Mouse (Mus musculus) liver, embryonic 11.5 days (tissue): ENCODE measurements around the gene Prr29. TPM values are rescaled to one million over a fixed set of nuclear protein-coding genes. Genes with fewer than 3 reads are reported as not detected.
"Not testable (repeated sequence)": the region's sequence is repeated elsewhere in the genome, so short reads cannot be mapped to it uniquely, and the experiment has no call there.

ENCODE experiments used
- ATAC-seq: fragments of 200-750 bp; cut with Nextera tagmentation; replicated peaks from 2 replicates; pipeline ENCODE4 v1.8.0; 2017; ENCODE audit warnings: moderate number of reproducible peaks, mild to moderate bottlenecking, moderate TSS enrichment, moderate library complexity; ENCODE audit not compliant: low FRiP score
- DNase-seq: peaks from one replicate; pipeline ENCODE4 v3.0.0-alpha.2; 2017; ENCODE audit warnings: low spot score
- H3K27ac ChIP-seq: fragments of 300-500 bp; sonication (generic); 2 replicates; pipeline ENCODE4 v1.5.1; 2014; ENCODE audit warnings: mild to moderate bottlenecking, low read depth, low read length, control low read depth
- H3K27me3 ChIP-seq: fragments of 300-500 bp; sonication (generic); replicated peaks from 2 replicates; pipeline ENCODE4 v1.6.1; 2014; ENCODE audit warnings: low read length, mixed read lengths; ENCODE audit not compliant: control insufficient read depth, insufficient read depth
- H3K36me3 ChIP-seq: fragments of 300-500 bp; sonication (generic); 2 replicates; pipeline ENCODE4 v1.6.1; 2014; ENCODE audit warnings: mild to moderate bottlenecking, low read length, moderate library complexity, mixed read lengths; ENCODE audit not compliant: control insufficient read depth, insufficient read depth
- H3K4me1 ChIP-seq: fragments of 300-500 bp; sonication (generic); replicated peaks from 2 replicates; pipeline ENCODE4 v1.6.1; 2014; ENCODE audit warnings: low read length, mixed read lengths; ENCODE audit not compliant: control insufficient read depth, insufficient read depth
- H3K4me2 ChIP-seq: fragments of 300-500 bp; sonication (generic); 2 replicates; pipeline ENCODE4 v1.6.1; 2014; ENCODE audit warnings: mild to moderate bottlenecking, control low read depth, moderate library complexity
- H3K4me3 ChIP-seq: fragments of 300-500 bp; sonication (generic); 2 replicates; pipeline ENCODE4 v1.5.1; 2014; ENCODE audit warnings: low read depth, low read length, control low read depth
- H3K9ac ChIP-seq: fragments of 300-500 bp; sonication (generic); 2 replicates; pipeline ENCODE4 v1.6.1; 2014; ENCODE audit warnings: low read depth, low read length, control low read depth
- H3K9me3 ChIP-seq: fragments of 300-500 bp; sonication (generic); 2 replicates; pipeline ENCODE4 v1.6.1; 2016; ENCODE audit warnings: low read length, inconsistent platforms, mixed read lengths; ENCODE audit not compliant: control insufficient read depth
- WGBS: fragments of 180-500 bp; shearing (Covaris S2); extraction: QIAGEN DNeasy Blood & Tissue Kit; methylation state at CpG from one replicate; pipeline ENCODE4 v1.1.7; 2014; 5-methylcytosine and 5-hydroxymethylcytosine counted together
- polyA plus RNA-seq: library from polyadenylated mRNA; unstranded; fragments of >200 nt; fragmentation: Nextera tagmentation; extraction: Ambion mirVana; gene quantifications from 2 replicates; pipeline ENCODE4 v1.2.1, GENCODE M21; 2014

The Prr29 gene
- polyA plus RNA-seq, 1 experiment from 2014 or later = not detected

DNA sequence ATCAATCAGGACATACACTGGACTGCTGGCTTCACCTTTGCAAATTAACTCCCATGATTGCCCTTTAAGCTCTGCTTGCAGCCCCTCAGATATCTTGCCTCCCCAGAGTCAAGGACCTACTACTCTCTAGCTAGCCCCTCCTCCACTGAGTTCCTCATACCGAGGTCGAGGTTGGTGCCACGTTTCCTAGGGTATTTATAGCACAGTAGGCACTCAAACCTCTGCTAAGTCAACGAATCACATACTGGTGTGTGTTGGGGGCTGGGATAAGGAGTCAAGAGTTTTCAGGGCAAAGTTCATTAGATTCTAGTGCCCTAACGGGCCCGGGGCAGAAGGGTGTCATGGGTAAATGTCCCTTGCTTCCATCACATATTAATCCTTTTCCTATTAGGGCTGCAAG, 36.1 kb upstream of the Prr29 start:
- Histone ChIP-seq H3K27me3 (no peaks in the 10 kb centered on the region; the same call in 1 of the 2 replicates), H3K4me1 (peaks cover 5% of the 10 kb centered on the region; the same call in 1 of the 2 replicates), H3K27ac (no peak overlapping the region), H3K9me3 (no peaks in the 10 kb centered on the region), H3K9ac (no peak overlapping the region), H3K4me2 (no peak overlapping the region), H3K4me3 (no peak overlapping the region), H3K36me3 (no peaks in the 10 kb centered on the region)
- WGBS = 24% methylated on average over 6 of the region's 6 CpGs
- DNase-seq = no peak
- ATAC-seq = no peak

DNA sequence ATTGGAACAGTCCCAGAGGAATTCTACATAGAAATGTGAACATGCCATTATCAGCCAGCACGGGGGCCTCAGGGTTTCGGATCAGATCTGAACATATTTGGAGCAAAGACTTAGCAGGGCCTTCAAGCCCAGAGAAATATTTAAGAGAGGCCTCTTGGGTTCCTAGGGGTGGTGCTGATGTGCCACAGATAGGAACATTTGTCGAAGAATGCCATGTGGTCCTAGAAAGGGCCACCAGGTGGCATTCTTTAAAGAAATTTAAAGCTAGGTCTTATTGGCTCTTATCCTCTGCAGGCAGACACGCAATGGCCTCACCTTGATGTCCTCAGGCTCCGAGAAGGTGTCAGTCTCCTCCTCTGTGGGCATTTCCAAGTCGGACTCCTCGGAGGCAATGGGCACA, 35.6 kb upstream of the Prr29 start:
- H3K4me2 ChIP-seq = no peak overlapping the region
- 45% methylated on average over 7 of the region's 7 CpGs for WGBS
- no peaks in the 10 kb centered on the region; the same call in 1 of the 2 replicates for H3K27me3 ChIP-seq
- H3K27ac ChIP-seq = no peak overlapping the region
- no peaks in the 10 kb centered on the region for H3K36me3 ChIP-seq
- DNase-seq (no peak), ATAC-seq (no peak)
- peaks cover 5% of the 10 kb centered on the region; the same call in 1 of the 2 replicates for H3K4me1 ChIP-seq
- H3K9me3 ChIP-seq = no peaks in the 10 kb centered on the region
- H3K4me3 ChIP-seq = no peak overlapping the region
- no peak overlapping the region for H3K9ac ChIP-seq

DNA sequence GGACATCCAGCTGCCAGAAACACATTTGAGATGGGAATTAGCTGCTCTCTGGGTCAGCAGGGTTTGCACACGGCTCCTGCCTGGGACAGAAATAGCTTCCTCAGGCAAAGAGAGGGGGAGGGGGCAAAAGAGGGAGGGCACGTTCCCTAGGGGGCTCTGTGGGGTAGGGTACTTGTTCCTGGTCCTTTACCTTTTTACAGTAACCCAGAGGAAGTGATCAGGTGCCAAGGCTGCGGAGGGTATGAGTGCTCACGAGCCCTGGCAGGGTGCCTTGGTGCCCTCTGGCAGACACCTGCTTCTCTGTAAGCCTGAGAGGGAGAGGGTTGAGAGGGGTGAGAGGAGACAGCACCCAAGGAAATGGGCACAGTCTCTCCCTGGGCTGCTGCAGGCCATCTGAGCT, 32.8 kb upstream of the Prr29 start:
- no peak overlapping the region for H3K9ac ChIP-seq
- no peak overlapping the region for H3K4me3 ChIP-seq
- 56% methylated on average over 4 of the region's 4 CpGs for WGBS
- H3K27me3 ChIP-seq = no peaks in the 10 kb centered on the region
- ATAC-seq (no peak), DNase-seq (no peak)
- H3K4me1 ChIP-seq = peaks cover 5% of the 10 kb centered on the region; the same call in 1 of the 2 replicates
- H3K36me3 ChIP-seq = no peaks in the 10 kb centered on the region
- H3K9me3 ChIP-seq = no peaks in the 10 kb centered on the region
- no peak overlapping the region for H3K27ac ChIP-seq
- H3K4me2 ChIP-seq = no peak overlapping the region

DNA sequence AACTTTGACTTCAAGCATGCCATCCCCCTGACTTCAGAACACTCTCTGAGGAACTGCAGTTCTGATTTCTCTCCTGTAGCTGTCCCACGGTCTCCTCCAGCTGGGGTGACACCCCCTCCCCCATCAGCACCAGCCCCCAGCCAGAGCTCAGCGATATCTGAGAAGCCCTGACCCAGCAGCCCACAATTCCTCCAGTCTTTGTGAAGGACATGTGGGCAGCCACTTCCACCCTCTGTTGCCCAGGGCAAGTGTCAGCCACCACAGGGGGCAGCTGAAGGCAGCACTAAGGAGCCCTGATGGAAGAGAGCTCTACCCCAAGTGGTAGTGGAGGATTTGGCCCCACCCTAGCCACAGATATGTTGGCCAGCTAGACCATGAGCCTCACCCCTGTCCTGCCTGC, 31.2 kb upstream of the Prr29 start:
- no peaks in the 10 kb centered on the region for H3K4me1 ChIP-seq
- H3K4me3 ChIP-seq = no peak overlapping the region
- WGBS = 4% methylated on average over 2 of the region's 2 CpGs
- H3K36me3 ChIP-seq = no peaks in the 10 kb centered on the region
- H3K27ac ChIP-seq = no peak overlapping the region
- no peak overlapping the region for H3K9ac ChIP-seq
- no peak overlapping the region for H3K4me2 ChIP-seq
- no peak for DNase-seq
- H3K27me3 ChIP-seq = no peaks in the 10 kb centered on the region
- no peaks in the 10 kb centered on the region for H3K9me3 ChIP-seq
- no peak for ATAC-seq

DNA sequence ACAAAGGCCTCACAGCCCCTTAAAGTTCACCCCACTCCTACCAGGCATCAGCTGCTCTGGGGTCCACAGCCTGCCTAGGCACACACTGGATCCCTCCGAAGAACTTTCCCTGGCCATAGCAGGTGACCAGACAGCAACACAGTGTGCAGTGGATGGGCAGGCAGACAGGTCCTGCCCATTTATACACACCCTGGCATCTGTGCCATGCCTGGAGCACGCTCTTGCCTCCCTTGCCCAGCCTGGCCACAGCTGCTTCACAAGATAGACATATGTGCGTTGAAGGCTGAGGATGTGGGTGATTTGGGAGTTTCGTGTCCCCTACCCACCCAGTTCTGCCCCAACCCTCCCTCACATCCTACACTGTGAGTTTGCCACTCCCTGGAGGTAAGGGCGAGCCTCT, 27.2 kb upstream of the Prr29 start:
- Histone ChIP-seq H3K4me3 (no peak overlapping the region), H3K4me1 (no peaks in the 10 kb centered on the region), H3K36me3 (no peaks in the 10 kb centered on the region), H3K27me3 (no peaks in the 10 kb centered on the region), H3K27ac (no peak overlapping the region), H3K9ac (no peak overlapping the region), H3K4me2 (no peak overlapping the region), H3K9me3 (no peaks in the 10 kb centered on the region)
- no peak for ATAC-seq
- no peak for DNase-seq
- WGBS = 79% methylated on average over 5 of the region's 5 CpGs

DNA sequence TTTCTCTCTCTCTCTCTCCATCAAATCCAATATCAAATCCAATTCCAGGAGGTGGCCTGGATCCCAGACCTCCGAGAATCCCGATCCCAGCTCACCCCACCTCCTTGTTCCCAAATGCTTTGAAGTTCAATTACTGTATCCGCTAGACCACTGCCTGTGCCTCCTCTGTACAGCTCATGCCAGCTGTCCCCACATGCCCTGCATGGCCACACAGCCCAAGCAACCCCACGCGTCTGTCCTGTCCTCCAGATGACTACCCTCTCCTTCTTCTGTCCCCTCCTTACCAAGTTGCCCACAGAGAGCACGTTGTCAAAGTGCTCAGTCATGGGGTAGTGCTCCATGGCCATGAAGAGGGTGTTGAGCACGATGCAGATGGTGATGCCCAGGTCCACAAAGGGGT, 26.4 kb upstream of the Prr29 start:
- Histone ChIP-seq H3K27ac (no peak overlapping the region), H3K4me1 (no peaks in the 10 kb centered on the region), H3K36me3 (no peaks in the 10 kb centered on the region), H3K9ac (no peak overlapping the region), H3K4me3 (no peak overlapping the region), H3K27me3 (no peaks in the 10 kb centered on the region), H3K4me2 (no peak overlapping the region), H3K9me3 (no peaks in the 10 kb centered on the region)
- ATAC-seq (no peak), DNase-seq (no peak)
- 77% methylated on average over 7 of the region's 7 CpGs for WGBS

DNA sequence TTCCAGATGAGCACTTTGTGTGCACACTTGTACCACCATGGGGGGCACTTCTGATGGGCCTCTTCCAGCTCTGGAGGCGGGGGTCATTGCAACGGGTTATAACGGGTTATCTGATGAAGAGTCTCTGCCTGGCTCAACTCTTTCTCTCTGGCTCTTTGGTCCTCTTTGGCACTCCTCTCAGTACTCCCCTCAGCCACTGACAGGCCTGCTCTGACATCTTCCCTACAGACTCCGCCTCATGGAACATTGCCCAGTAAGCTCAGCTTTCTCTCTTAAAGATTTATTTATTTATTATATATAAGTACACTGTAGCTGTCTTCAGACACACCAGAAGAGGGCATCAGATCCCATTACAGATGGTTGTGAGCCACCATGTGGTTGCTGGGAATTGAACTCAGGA, 25.9 kb upstream of the Prr29 start:
- H3K27ac ChIP-seq, H3K4me3 ChIP-seq, H3K36me3 ChIP-seq, DNase-seq, H3K9me3 ChIP-seq, H3K27me3 ChIP-seq, H3K9ac ChIP-seq, H3K4me2 ChIP-seq, H3K4me1 ChIP-seq, ATAC-seq: not testable (repeated sequence)
- 65% methylated on average over 4 of the region's 4 CpGs for WGBS

DNA sequence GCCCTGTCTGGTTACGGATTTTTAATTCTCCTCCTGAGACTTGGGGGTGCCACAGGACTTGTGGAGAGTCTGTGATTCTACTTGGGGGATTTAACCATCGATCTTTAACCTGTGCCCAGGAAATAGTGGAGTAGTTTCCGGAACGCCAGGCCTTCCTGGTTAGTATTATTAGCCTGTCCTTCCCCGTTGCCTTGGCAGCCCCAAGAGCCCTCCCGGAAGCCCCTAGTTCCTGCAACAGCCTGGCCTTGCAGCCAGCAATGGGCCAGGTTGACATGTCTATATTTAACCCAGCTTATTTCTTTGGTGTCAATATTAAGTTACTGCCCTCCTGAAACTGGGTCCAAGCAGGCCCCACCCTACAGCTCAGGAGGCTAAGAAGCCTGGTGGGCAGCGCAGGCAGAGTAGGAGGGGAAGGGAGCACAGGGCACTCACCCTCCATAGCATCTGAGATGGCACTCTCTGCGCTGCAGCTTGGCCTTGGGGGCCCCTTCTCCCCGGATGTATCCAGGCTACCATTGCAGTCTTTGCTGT, 24.2 kb upstream of the Prr29 start:
- no peak overlapping the region for H3K27ac ChIP-seq
- H3K9ac ChIP-seq = no peak overlapping the region
- ATAC-seq (no peak), DNase-seq (no peak)
- no peak overlapping the region for H3K4me2 ChIP-seq
- H3K4me3 ChIP-seq = no peak overlapping the region
- H3K27me3 ChIP-seq = no peaks in the 10 kb centered on the region
- H3K9me3 ChIP-seq = no peaks in the 10 kb centered on the region
- WGBS = 59% methylated on average over 9 of the region's 9 CpGs
- no peaks in the 10 kb centered on the region for H3K36me3 ChIP-seq
- H3K4me1 ChIP-seq = no peaks in the 10 kb centered on the region

DNA sequence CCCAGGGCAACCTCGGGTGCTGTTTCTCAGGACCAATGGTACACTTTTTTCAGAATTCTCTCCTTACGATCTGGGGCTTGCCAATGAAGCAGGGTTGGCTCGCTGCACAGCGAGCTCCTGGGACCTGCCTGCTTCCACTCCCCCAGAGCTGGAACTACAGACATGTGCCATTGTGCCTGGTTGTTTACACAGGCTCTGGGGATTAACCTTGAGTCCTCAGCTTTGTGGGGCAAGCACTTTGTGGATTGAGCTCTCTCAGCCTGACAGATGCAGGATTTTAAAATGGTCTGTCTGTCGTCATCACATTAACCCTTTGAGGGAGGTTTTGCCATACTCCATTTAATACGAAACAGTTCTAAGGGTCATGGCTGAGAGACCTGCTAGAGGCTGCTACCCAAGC, 20.4 kb upstream of the Prr29 start:
- 57% methylated on average over 6 of the region's 6 CpGs for WGBS
- no peak overlapping the region for H3K9ac ChIP-seq
- H3K4me3 ChIP-seq = no peak overlapping the region
- DNase-seq (no peak), ATAC-seq (no peak)
- no peaks in the 10 kb centered on the region for H3K4me1 ChIP-seq
- no peaks in the 10 kb centered on the region for H3K9me3 ChIP-seq
- H3K4me2 ChIP-seq = no peak overlapping the region
- H3K27me3 ChIP-seq = no peaks in the 10 kb centered on the region
- no peaks in the 10 kb centered on the region for H3K36me3 ChIP-seq
- H3K27ac ChIP-seq = no peak overlapping the region
